Mouse (Mus musculus) neural tube, embryonic 14.5 days (tissue): ENCODE results near the gene Acy3. TPM values are rescaled to one million over a fixed set of nuclear protein-coding genes. Genes with fewer than 3 reads are reported as not detected.
A peak's percentile ranks its signal among the peaks of the same experiment; 100 is the strongest.
"Not testable (repeated sequence)": the region's sequence is repeated elsewhere in the genome, so short reads cannot be mapped to it uniquely, and the experiment has no call there.

Experiments
- ATAC-seq: fragments of 200-750 bp; cut with Nextera tagmentation; 2 replicates; pipeline ENCODE4 v1.8.0; 2017; ENCODE audit warnings: low read depth, mild to moderate bottlenecking, moderate TSS enrichment, moderate library complexity
- H3K27ac ChIP-seq: fragments of 300-500 bp; sonication (generic); 2 replicates; pipeline ENCODE4 v1.5.1; 2014; ENCODE audit warnings: low read depth, mild to moderate bottlenecking, control low read depth, low read length, moderate library complexity, mixed read lengths
- H3K27me3 ChIP-seq: fragments of 300-500 bp; sonication (generic); 2 replicates; pipeline ENCODE4 v1.6.1; 2014; ENCODE audit warnings: low read length; ENCODE audit not compliant: control insufficient read depth, insufficient read depth
- H3K36me3 ChIP-seq: fragments of 300-500 bp; sonication (generic); 2 replicates; pipeline ENCODE4 v1.6.1; 2014; ENCODE audit warnings: low read length, mixed read lengths; ENCODE audit not compliant: control insufficient read depth, insufficient read depth
- H3K4me1 ChIP-seq: fragments of 300-500 bp; sonication (generic); 2 replicates; pipeline ENCODE4 v1.6.1; 2014; ENCODE audit warnings: low read length; ENCODE audit not compliant: control insufficient read depth, insufficient read depth
- H3K4me2 ChIP-seq: fragments of 300-500 bp; sonication (generic); 2 replicates; pipeline ENCODE4 v1.6.1; 2014; ENCODE audit warnings: mild to moderate bottlenecking, low read depth, low read length, control low read depth
- H3K4me3 ChIP-seq: fragments of 300-500 bp; sonication (generic); 2 replicates; pipeline ENCODE4 v1.5.1; 2014; ENCODE audit warnings: low read depth, low read length, control low read depth, mixed read lengths
- H3K9ac ChIP-seq: fragments of 300-500 bp; sonication (generic); replicated peaks from 2 replicates; pipeline ENCODE4 v1.6.1; 2014; ENCODE audit warnings: low read depth, mild to moderate bottlenecking, control low read depth, low read length, mixed read lengths
- H3K9me3 ChIP-seq: fragments of 300-500 bp; sonication (generic); 2 replicates; pipeline ENCODE4 v1.6.1; 2016; ENCODE audit warnings: low read length; ENCODE audit not compliant: control insufficient read depth
- WGBS: fragments of 180-500 bp; shearing (Covaris S2); extraction: QIAGEN DNeasy Blood & Tissue Kit; methylation state at CpG from one replicate; pipeline ENCODE4 v1.1.7; 2014; 5-methylcytosine and 5-hydroxymethylcytosine counted together
- polyA plus RNA-seq: library from polyadenylated mRNA; unstranded; fragments of >200 nt; fragmentation: Nextera tagmentation; extraction: Ambion mirVana; gene quantifications from 2 replicates; pipeline ENCODE4 v1.2.1, GENCODE M21; 2014

The Acy3 gene
- polyA plus RNA-seq, 1 experiment from 2014 or later = 1.6 TPM

DNA sequence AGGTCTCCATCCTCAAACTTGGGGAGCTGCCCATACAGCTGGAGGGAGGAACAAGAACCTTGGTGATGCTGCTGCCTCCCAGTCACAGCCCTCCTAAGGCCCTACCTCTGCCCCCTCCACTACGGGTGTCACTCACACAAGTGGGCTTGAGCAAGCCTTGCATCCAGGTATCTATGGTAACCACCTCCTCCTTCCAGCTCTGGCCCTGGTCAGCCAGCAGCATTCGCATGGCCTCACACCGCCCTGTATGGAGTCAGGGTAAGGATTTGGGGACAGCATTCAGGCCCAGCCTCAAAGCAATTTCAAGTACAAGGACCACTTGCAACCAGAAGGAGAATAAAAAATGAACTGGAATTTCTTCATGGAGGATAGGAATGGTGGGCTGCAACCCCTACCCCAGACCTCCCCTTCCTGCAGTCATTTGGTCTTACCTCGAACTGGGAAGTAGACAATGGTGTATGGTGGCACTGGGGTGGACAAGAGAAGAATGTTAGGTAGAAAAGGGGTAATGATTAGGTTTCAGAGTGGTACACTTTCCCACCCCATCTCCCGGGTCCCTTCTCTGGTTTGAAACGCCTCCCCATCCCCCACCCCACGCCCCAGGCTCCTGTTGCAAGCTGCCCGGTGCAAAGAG is 50.9 kb downstream of the Acy3 start:
- WGBS = 27% methylated on average over 7 of the region's 8 CpGs
- H3K9me3 ChIP-seq, H3K36me3 ChIP-seq, H3K4me1 ChIP-seq, ATAC-seq, H3K27me3 ChIP-seq: not testable (repeated sequence)
- Histone ChIP-seq H3K4me2 (peak overlapping the region; percentile 68), H3K4me3 (peak overlapping the region; percentile 54), H3K27ac (peak overlapping the region; percentile 44; the same call in 1 of the 2 replicates), H3K9ac (peak overlapping the region; percentile 65)

DNA sequence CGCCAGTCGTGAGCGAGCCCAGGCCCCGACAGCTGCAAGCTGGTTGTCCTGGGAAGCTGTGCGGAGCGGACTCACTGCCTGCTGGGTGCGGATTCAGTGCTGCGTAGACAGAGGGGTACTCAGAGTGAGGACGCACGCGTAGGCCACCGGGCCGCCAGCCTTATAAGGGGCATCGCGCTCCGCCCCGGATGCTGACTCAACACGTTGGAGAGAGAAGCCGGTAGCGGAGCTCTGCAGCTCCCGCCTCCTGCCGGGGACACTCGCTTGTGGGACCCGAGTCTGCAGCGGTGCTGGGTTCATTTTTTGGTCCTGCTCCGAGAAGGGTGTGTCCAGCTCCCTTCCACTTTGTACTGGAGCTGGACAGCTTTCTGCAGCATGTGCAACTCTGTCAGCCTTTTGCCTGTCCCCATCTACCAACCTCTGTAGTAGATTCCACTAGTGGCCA is 51.4 kb downstream of the Acy3 start, which contains the start of gene Gstp1:
TSS of gene Gstp1 (minus strand) at position 198 of the 445 bp plus-strand sequence.
- H3K36me3 ChIP-seq = no peaks in the 10 kb centered on the region
- H3K4me1 ChIP-seq = no peaks in the 10 kb centered on the region; the same call in 1 of the 2 replicates
- peak within 1 kb of the TSS; percentile 54 for H3K4me3 ChIP-seq
- peak within 1 kb of the TSS; percentile 68 for H3K4me2 ChIP-seq
- peak within 1 kb of the TSS; percentile 65 for H3K9ac ChIP-seq
- peak within 1 kb of the TSS; percentile 44; the same call in 1 of the 2 replicates for H3K27ac ChIP-seq
- WGBS = under 1% methylated on average over 26 of the region's 26 CpGs
- ATAC-seq = peak; percentile 86
- no peaks in the 10 kb centered on the region for H3K9me3 ChIP-seq
- no peaks in the 10 kb centered on the region for H3K27me3 ChIP-seq

Other genes starting within 250 kb of the Acy3 start
- gene Kmt5b, start 219.1 kb upstream of the Acy3 start, polyA plus RNA-seq = 65.3 and 66.3 TPM in 2 replicates
- 61.2 and 71.1 TPM in 2 replicates for gene Chka, start 134.8 kb upstream of the Acy3 start, polyA plus RNA-seq
- gene Tcirg1, start 79.4 kb upstream of the Acy3 start, polyA plus RNA-seq = 8.6 and 16.7 TPM in 2 replicates
- 316 and 358 TPM in 2 replicates for gene Ndufs8, start 73.8 kb upstream of the Acy3 start, polyA plus RNA-seq
- gene Aldh3b1, start 56.8 kb upstream of the Acy3 start, polyA plus RNA-seq = 2.1 and 3.1 TPM in 2 replicates
- 4.6 and 8.9 TPM in 2 replicates for gene Unc93b1, start 51.4 kb upstream of the Acy3 start, polyA plus RNA-seq
- not detected in 2 replicates for gene Aldh3b3, start 27.9 kb upstream of the Acy3 start, polyA plus RNA-seq
- gene Aldh3b2, start 14.2 kb upstream of the Acy3 start, polyA plus RNA-seq = 0.15 and 0.40 TPM in 2 replicates
- not detected in 2 replicates for gene Tbx10, start 6.2 kb downstream of the Acy3 start, polyA plus RNA-seq
- gene Nudt8, start 14.0 kb downstream of the Acy3 start, polyA plus RNA-seq = 29.4 and 33.7 TPM in 2 replicates
- 3.8 and 4.9 TPM in 2 replicates for gene Gm49405, start 14.1 kb downstream of the Acy3 start, polyA plus RNA-seq
- gene Doc2g, start 16.7 kb downstream of the Acy3 start, polyA plus RNA-seq = 6.2 and 6.5 TPM in 2 replicates
- gene Ndufv1, start 26.2 kb downstream of the Acy3 start, polyA plus RNA-seq = 241 and 262 TPM in 2 replicates
- 437 and 484 TPM in 2 replicates for gene Gstp1, start 51.4 kb downstream of the Acy3 start, polyA plus RNA-seq
- 2.4 TPM in 1 of 2 replicates, not detected in the other for gene Gstp2, start 59.5 kb downstream of the Acy3 start, polyA plus RNA-seq
- not detected in 2 replicates for gene Gstp3, start 73.0 kb downstream of the Acy3 start, polyA plus RNA-seq
- gene Cabp2, start 95.0 kb downstream of the Acy3 start, polyA plus RNA-seq = not detected in 2 replicates
- 78.3 and 81.1 TPM in 2 replicates for gene Cdk2ap2, start 110.6 kb downstream of the Acy3 start, polyA plus RNA-seq
- 65.1 and 76.5 TPM in 2 replicates for gene Pitpnm1, start 113.4 kb downstream of the Acy3 start, polyA plus RNA-seq
- gene Aip, start 139.3 kb downstream of the Acy3 start, polyA plus RNA-seq = 98.8 and 110 TPM in 2 replicates
- not detected in 2 replicates for gene Gpr152, start 153.2 kb downstream of the Acy3 start, polyA plus RNA-seq
- 0.13 and 0.31 TPM in 2 replicates for gene Cabp4, start 157.5 kb downstream of the Acy3 start, polyA plus RNA-seq
- gene Coro1b, start 162.0 kb downstream of the Acy3 start, polyA plus RNA-seq = 86.9 and 105 TPM in 2 replicates
- gene Ptprcap, start 167.0 kb downstream of the Acy3 start, polyA plus RNA-seq = 0.51 and 1.0 TPM in 2 replicates
- 40.9 and 45.1 TPM in 2 replicates for gene Rps6kb2, start 176.8 kb downstream of the Acy3 start, polyA plus RNA-seq
- gene Carns1, start 188.9 kb downstream of the Acy3 start, polyA plus RNA-seq = 3.0 and 6.1 TPM in 2 replicates
- gene Tbc1d10c, start 204.7 kb downstream of the Acy3 start, polyA plus RNA-seq = 0.79 and 1.1 TPM in 2 replicates
- gene Ppp1ca, start 205.5 kb downstream of the Acy3 start, polyA plus RNA-seq = 574 and 606 TPM in 2 replicates
- gene Rad9a, start 215.1 kb downstream of the Acy3 start, polyA plus RNA-seq = 23.0 and 23.7 TPM in 2 replicates
- gene Clcf1, start 227.7 kb downstream of the Acy3 start, polyA plus RNA-seq = 0.78 and 1.5 TPM in 2 replicates
- gene AC109138.7, start 227.8 kb downstream of the Acy3 start, polyA plus RNA-seq = not detected in 2 replicates
- gene Pold4, start 245.3 kb downstream of the Acy3 start, polyA plus RNA-seq = 21.1 and 22.6 TPM in 2 replicates